Mouse (Mus musculus): ENCODE results near the gene Adra1b. TPM values are rescaled to one million over a fixed set of nuclear protein-coding genes. Genes with fewer than 3 reads are reported as not detected.

Gene Adra1b
- total and polyA plus RNA-seq, 3 experiments, result 0.11 TPM; not detected in 2

DNA sequence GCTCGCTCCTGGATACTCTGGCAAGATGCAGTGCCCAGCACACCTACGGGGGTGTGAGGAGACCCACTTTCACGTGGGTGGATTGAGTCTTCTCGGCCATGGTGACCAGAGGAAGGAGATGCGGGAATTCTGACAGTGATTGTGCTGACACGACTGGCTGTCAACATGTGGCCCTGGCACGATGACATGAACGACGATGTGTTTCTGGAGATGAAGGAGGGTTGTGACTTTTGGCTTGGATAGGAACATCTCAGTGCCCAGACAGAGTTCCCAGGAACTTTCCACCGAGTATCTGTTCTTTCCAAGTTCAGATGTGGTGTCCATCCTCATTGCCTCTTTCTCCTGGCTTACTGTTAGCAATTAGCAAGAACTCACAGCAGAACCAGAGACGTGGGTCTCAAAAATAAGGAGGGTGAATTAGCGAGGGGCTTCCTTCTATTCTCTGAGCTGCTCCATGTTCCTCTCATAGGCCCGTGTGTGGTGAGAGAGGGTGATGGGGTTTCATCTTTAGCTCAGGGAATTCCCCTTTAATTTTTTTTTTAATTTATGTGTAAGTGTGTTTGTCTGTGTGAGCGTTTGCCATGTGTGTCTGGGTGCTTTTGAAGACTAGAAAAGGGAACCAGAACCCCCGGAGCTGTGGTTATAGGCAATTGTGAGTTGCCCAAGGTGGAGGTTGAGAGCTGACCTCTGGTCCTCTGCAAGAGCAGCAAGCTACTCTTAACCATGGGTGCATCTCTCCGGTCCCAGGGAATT lies 11.3 kb upstream of the Adra1b start:
- no peak for ATAC-seq (ENCODE audit: extremely low read depth, insufficient number of reproducible peaks, low FRiP score, poor library complexity, severe bottlenecking)
- no peaks in the 10 kb centered on the region for H3K4me1 ChIP-seq (ENCODE audit: insufficient read depth, low read depth, low read length)
- TF ChIP-seq GATA1 (IDR thresholded peaks at IDR 0.05; ENCODE audit: borderline replicate concordance, low read length) (no peak), TAL1 (conservative IDR thresholded peaks at IDR 0.05; ENCODE audit: low read depth, low read length) (no peak)
- no peak overlapping the region for H3K4me3 ChIP-seq (ENCODE audit: low read depth, low read length)
- no peaks in the 10 kb centered on the region for H3K9me3 ChIP-seq (replicated peaks)
- DNase-seq (ENCODE audit: low spot score), result no peak
- H3K27me3 ChIP-seq (ENCODE audit: insufficient read depth, low read length), result no peaks in the 10 kb centered on the region
- H3K36me3 ChIP-seq (replicated peaks), result no peaks in the 10 kb centered on the region

DNA sequence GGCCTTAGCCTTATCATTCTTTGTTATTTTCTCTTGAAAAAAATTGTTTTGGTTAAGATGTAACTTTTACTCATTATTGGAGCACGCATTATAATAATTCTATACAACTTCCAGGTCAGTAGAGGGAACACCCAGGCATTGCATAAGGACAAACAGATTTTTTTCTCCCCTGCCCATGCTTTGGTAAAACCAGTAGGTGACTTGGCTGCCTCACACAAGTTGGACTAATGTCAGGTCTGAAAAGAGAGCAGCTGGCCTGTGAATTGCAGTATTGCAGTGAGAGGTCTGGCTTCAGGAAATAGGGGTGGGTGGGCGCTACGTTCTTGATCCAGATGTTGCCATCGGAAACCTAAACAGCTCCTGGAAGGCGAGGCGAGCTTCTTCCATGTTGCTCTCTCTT lies 10.6 kb upstream of the Adra1b start:
- DNase-seq (ENCODE audit: low spot score) (no peak), ATAC-seq (ENCODE audit: extremely low read depth, insufficient number of reproducible peaks, low FRiP score, poor library complexity, severe bottlenecking) (no peak)
- Histone ChIP-seq H3K27me3 (ENCODE audit: insufficient read depth, low read length) (no peaks in the 10 kb centered on the region), H3K4me3 (ENCODE audit: low read depth, low read length) (no peak overlapping the region), H3K36me3 (replicated peaks) (no peaks in the 10 kb centered on the region), H3K9me3 (replicated peaks) (no peaks in the 10 kb centered on the region), H3K4me1 (ENCODE audit: insufficient read depth, low read depth, low read length) (no peaks in the 10 kb centered on the region)
- TF ChIP-seq GATA2 (IDR thresholded peaks at IDR 0.05; ENCODE audit: borderline replicate concordance, low read depth, low read length) (no peak), GATA1 (IDR thresholded peaks at IDR 0.05; ENCODE audit: borderline replicate concordance, low read length) (no peak), POLR2AphosphoS5 (IDR thresholded peaks at IDR 0.05; ENCODE audit: insufficient replicate concordance, low read depth, low read length) (no peak), CTCF (IDR thresholded peaks at IDR 0.05; ENCODE audit: low read depth, low read length) (no peak), TAL1 (conservative IDR thresholded peaks at IDR 0.05; ENCODE audit: low read depth, low read length) (no peak)

DNA sequence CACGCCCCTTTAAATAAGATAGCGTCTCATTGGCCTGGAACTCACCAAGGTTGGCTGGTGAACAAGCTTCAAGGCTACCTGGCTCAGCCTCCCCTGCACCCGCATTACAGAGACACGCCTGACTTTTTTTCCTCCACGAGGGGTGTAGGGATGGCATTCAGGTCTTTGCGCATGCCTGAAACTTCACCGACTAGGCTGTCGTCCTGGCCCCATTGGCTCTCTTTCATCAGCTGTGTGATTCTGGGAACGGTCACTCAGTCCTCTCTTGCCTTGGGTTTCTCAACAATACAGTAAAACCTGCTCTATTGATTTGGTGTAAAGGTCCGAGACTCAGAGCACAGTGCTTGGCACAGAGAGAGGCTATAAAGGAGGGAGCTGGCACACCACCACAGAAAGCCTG lies 2.3 kb upstream of the Adra1b start:
- Histone ChIP-seq H3K36me3 (replicated peaks) (no peaks in the 10 kb centered on the region), H3K4me3 (ENCODE audit: low read depth, low read length) (no peak overlapping the region), H3K27me3 (ENCODE audit: insufficient read depth, low read length) (no peaks in the 10 kb centered on the region), H3K4me1 (ENCODE audit: insufficient read depth, low read depth, low read length) (no peaks in the 10 kb centered on the region), H3K9me3 (replicated peaks) (no peaks in the 10 kb centered on the region)
- DNase-seq (ENCODE audit: low spot score), result no peak
- TF ChIP-seq GATA1 (IDR thresholded peaks at IDR 0.05; ENCODE audit: borderline replicate concordance, low read length), result no peak
- TF ChIP-seq GATA2 (IDR thresholded peaks at IDR 0.05; ENCODE audit: borderline replicate concordance, low read depth, low read length), result no peak
- TF ChIP-seq TAL1 (conservative IDR thresholded peaks at IDR 0.05; ENCODE audit: low read depth, low read length), result no peak
- TF ChIP-seq POLR2AphosphoS5 (IDR thresholded peaks at IDR 0.05; ENCODE audit: insufficient replicate concordance, low read depth, low read length), result no peak
- TF ChIP-seq CTCF (IDR thresholded peaks at IDR 0.05; ENCODE audit: low read depth, low read length), result no peak
- no peak for ATAC-seq (ENCODE audit: extremely low read depth, insufficient number of reproducible peaks, low FRiP score, poor library complexity, severe bottlenecking)

DNA sequence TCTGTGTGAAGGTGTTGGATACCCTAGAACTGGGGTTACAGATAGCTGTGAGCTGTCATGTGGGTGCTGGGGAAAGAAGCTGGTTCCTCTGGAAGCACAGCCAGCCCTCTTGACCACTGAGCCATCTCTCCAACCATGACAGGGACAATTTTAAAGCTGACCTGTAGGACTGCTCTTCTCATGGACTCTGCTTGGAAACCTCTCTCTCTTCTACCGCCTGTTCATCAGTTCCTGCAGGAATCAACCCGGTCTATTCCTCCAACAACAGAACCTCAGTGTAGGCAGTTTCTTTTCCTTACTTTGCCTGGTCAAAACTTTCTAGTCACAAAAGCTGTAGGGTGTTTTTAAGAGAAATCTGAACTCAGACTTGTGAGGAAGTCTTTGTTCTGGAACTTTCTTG lies 1.3 kb downstream of the Adra1b start:
- TF ChIP-seq POLR2AphosphoS5 (IDR thresholded peaks at IDR 0.05; ENCODE audit: insufficient replicate concordance, low read depth, low read length), result no peak
- TF ChIP-seq CTCF (IDR thresholded peaks at IDR 0.05; ENCODE audit: low read depth, low read length), result no peak
- no peak for TF ChIP-seq GATA1 (IDR thresholded peaks at IDR 0.05; ENCODE audit: borderline replicate concordance, low read length)
- ATAC-seq (ENCODE audit: extremely low read depth, insufficient number of reproducible peaks, low FRiP score, poor library complexity, severe bottlenecking), result no peak
- H3K4me1 ChIP-seq (ENCODE audit: insufficient read depth, low read depth, low read length), result no peaks in the 10 kb centered on the region
- no peaks in the 10 kb centered on the region for H3K9me3 ChIP-seq (replicated peaks)
- no peak overlapping the region for H3K4me3 ChIP-seq (ENCODE audit: low read depth, low read length)
- no peaks in the 10 kb centered on the region for H3K27me3 ChIP-seq (ENCODE audit: insufficient read depth, low read length)
- no peak for DNase-seq (ENCODE audit: low spot score)
- no peaks in the 10 kb centered on the region for H3K36me3 ChIP-seq (replicated peaks)

DNA sequence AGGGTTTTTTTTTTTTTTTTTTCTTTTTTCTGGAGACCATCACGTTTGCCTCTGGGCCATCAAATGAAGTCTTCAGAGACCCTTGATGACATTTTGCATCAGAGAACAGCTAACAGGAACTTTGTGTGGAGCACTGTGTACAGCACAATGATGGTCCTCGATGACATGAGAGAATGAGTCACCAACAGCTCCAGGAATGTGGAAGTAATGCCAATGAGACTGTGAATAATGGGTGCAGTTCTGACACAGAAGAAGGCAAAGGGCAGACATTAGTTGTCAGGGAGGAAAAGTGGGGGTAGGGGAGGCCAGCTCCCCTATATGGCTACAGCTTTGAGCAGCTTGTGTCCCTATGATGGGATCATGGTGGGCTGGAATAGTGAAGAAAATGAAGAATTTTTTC lies 5.7 kb downstream of the Adra1b start:
- DNase-seq (ENCODE audit: low spot score), result no peak

DNA sequence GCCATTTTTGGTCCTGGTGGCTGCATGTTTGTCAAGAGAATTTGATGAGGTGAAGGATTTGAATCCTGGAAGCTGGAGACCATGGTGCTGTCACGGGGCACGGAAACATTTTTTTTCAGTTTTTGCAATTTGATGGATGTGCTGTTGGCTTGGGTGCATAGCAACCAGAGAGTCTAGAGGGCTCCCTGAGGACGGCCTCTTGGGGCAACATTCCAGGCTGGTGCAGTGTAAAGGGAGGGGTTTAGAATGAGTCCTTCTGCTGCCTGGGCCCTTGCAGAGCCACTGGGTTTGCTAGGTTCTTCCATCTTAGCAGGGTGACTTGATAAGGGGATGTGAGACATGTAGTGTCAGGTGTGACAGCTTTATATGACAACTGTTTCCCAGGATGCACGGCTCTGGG lies 8.5 kb downstream of the Adra1b start:
- DNase-seq (ENCODE audit: low spot score) (no peak), ATAC-seq (ENCODE audit: extremely low read depth, insufficient number of reproducible peaks, low FRiP score, poor library complexity, severe bottlenecking) (no peak)
- H3K4me3 ChIP-seq (ENCODE audit: low read depth, low read length), result no peak overlapping the region
- TF ChIP-seq TAL1 (conservative IDR thresholded peaks at IDR 0.05; ENCODE audit: low read depth, low read length) (no peak), GATA2 (IDR thresholded peaks at IDR 0.05; ENCODE audit: borderline replicate concordance, low read depth, low read length) (no peak), GATA1 (IDR thresholded peaks at IDR 0.05; ENCODE audit: borderline replicate concordance, low read length) (no peak), POLR2AphosphoS5 (IDR thresholded peaks at IDR 0.05; ENCODE audit: insufficient replicate concordance, low read depth, low read length) (no peak), CTCF (IDR thresholded peaks at IDR 0.05; ENCODE audit: low read depth, low read length) (no peak)
- H3K4me1 ChIP-seq (ENCODE audit: insufficient read depth, low read depth, low read length), result no peaks in the 10 kb centered on the region
- no peaks in the 10 kb centered on the region for H3K9me3 ChIP-seq (replicated peaks)
- H3K36me3 ChIP-seq (replicated peaks), result no peaks in the 10 kb centered on the region
- peaks cover 2% of the 10 kb centered on the region; the same call in 1 of the 2 replicates for H3K27me3 ChIP-seq (ENCODE audit: insufficient read depth, low read length)

More for the DNA sequence above, 5.7 kb downstream of the Adra1b start:
- Histone ChIP-seq H3K36me3 (replicated peaks) (no peaks in the 10 kb centered on the region), H3K4me3 (ENCODE audit: low read depth, low read length) (no peak overlapping the region), H3K4me1 (ENCODE audit: insufficient read depth, low read depth, low read length) (no peaks in the 10 kb centered on the region), H3K27me3 (ENCODE audit: insufficient read depth, low read length) (peaks cover 2% of the 10 kb centered on the region; the same call in 1 of the 2 replicates), H3K9me3 (replicated peaks) (no peaks in the 10 kb centered on the region)
- TF ChIP-seq GATA2 (IDR thresholded peaks at IDR 0.05; ENCODE audit: borderline replicate concordance, low read depth, low read length), result no peak
- TF ChIP-seq POLR2AphosphoS5 (IDR thresholded peaks at IDR 0.05; ENCODE audit: insufficient replicate concordance, low read depth, low read length), result no peak
- no peak for TF ChIP-seq TAL1 (conservative IDR thresholded peaks at IDR 0.05; ENCODE audit: low read depth, low read length)
- TF ChIP-seq CTCF (IDR thresholded peaks at IDR 0.05; ENCODE audit: low read depth, low read length), result no peak
- TF ChIP-seq GATA1 (IDR thresholded peaks at IDR 0.05; ENCODE audit: borderline replicate concordance, low read length), result no peak
- ATAC-seq (ENCODE audit: extremely low read depth, insufficient number of reproducible peaks, low FRiP score, poor library complexity, severe bottlenecking), result no peak
